Mouse (Mus musculus) ES-Bruce4 (cell line): ENCODE measurements around the gene Galns.

Experiments
- CTCF ChIP-seq: IDR thresholded peaks from one replicate; pipeline ENCODE4 v1.8.1; 2011; ENCODE audit warnings: low read depth, low read length
- POLR2A ChIP-seq: IDR thresholded peaks from one replicate; pipeline ENCODE4 v1.8.1; 2011; ENCODE audit warnings: low read length; ENCODE audit not compliant: insufficient read depth

DNA sequence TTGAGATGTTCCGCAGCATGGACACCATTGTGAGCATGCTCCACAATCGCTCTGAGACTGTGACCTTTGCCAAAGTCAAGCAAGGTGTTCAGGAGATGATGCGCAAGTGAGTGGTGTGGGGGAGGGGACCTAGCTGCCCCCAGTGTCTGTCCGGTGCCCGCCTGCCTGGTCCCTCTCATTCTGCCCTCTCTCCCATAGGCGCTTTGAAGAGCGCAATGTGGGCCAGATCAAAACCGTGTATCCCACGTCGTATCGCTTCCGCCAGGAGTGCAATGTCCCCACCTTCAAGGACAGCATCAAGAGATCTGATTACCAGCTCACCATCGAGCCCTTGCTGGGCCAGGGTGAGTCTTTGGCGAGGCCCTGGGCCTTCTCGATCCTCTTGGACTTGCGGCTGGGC, 41.3 kb downstream of the Galns start:
- no peak for TF ChIP-seq POLR2A
- no peak for TF ChIP-seq CTCF
